Comparison of ENCODE assay signal across 22 mouse cellular contexts in genomic region chr1:30851920-30852319, GRCm38 (mm10). TPM values are rescaled to one million over a fixed set of nuclear protein-coding genes. Genes with fewer than 3 reads are reported as not detected.
A peak's percentile ranks its signal among the peaks of the same experiment; 100 is the strongest.
DNase-seq lines count a peak whose midpoint lies in the region; ATAC-seq and TF ChIP-seq lines count a peak whose summit lies in the region.
"Had no signal": no experiment of that assay in that cellular context is flagged by ENCODE, and none has a peak within 500 bp of the region (broad histone marks: within the 10 kb centered on the region; RNA-seq: fewer than 3 reads in every experiment).

No protein-coding gene starts in this region.

- peaks cover 33% of the 10 kb centered on the region for H3K4me1 ChIP-seq in megakaryocyte, embryonic 14.5 days
- H3K4me1 ChIP-seq in MEL (ENCODE audit: control insufficient read depth in 1 of 2, insufficient read depth in 2 of 2, low read length in 2 of 2) = peaks cover 17 to 24% of the 10 kb centered on the region in 2 experiments
- H3K4me1 ChIP-seq: embryonic facial prominence, embryonic 13.5 days; forebrain, embryonic 12.5 days; hindbrain, embryonic 12.5 days had no signal

- peak overlapping the region; percentile 28 for H3K4me3 ChIP-seq in megakaryocyte, embryonic 14.5 days (replicated peaks)
- no peak overlapping the region for H3K4me3 ChIP-seq in MEL (ENCODE audit: control insufficient read depth in 1 of 2, insufficient read depth in 1 of 2, low read depth in 2 of 2, low read length in 2 of 2)
- H3K4me3 ChIP-seq: embryonic facial prominence, embryonic 13.5 days; forebrain, embryonic 12.5 days; gastrocnemius, adult 2 months; heart, embryonic 13.5 days; hindbrain, embryonic 12.5 days had no signal

- H3K27ac ChIP-seq in MEL (ENCODE audit: control insufficient read depth, low read depth, low read length) = peak overlapping the region; percentile 79
- H3K27ac ChIP-seq: embryonic facial prominence, embryonic 13.5 days; forebrain, embryonic 12.5 days; gastrocnemius, adult 2 months; heart, embryonic 13.5 days; hindbrain, embryonic 12.5 days had no signal

- peak; percentile 77 for DNase-seq in MEL (ENCODE audit: low read depth, low spot score)
- DNase-seq in heart, postnatal 4 days = no peak
- DNase-seq in heart, adult 18-20 months = no peak
- DNase-seq: adrenal gland, adult 2 months; adrenal gland, postnatal 25 days; B cell, adult 2 months; cerebellum, adult 18-20 months; cerebellum, adult 9-11 months; cerebellum, postnatal 36 days; gastrocnemius, adult 2 months; gastrocnemius, postnatal 25 days; heart, postnatal 36 days had no signal

- no peaks in the 10 kb centered on the region for H3K27me3 ChIP-seq in megakaryocyte, embryonic 14.5 days (replicated peaks)
- H3K27me3 ChIP-seq in MEL (ENCODE audit: control insufficient read depth in 1 of 2, insufficient read depth in 2 of 2, low read length in 2 of 2) = no peaks in the 10 kb centered on the region
- H3K27me3 ChIP-seq: embryonic facial prominence, embryonic 13.5 days; forebrain, embryonic 12.5 days; heart, embryonic 13.5 days; hindbrain, embryonic 12.5 days had no signal

- peaks cover 25% of the 10 kb centered on the region for H3K79me2 ChIP-seq in MEL (ENCODE audit: control insufficient read depth, insufficient read depth, low read length, poor library complexity)

- H3K9ac ChIP-seq in MEL (ENCODE audit: control insufficient read depth, low read depth, low read length, poor library complexity, severe bottlenecking) = no peak overlapping the region
- H3K9ac ChIP-seq: embryonic facial prominence, embryonic 13.5 days; forebrain, embryonic 12.5 days; heart, embryonic 13.5 days; hindbrain, embryonic 12.5 days had no signal

- ATAC-seq in megakaryocyte, adult 5-6 weeks (ENCODE audit: poor library complexity, severe bottlenecking) = no peak; the same call in 1 of the 2 replicates
- ATAC-seq in megakaryocyte progenitor cell, adult 5-6 weeks (replicated peaks; ENCODE audit: poor library complexity) = peak; percentile 42; the same call in 1 of the 2 replicates
- ATAC-seq: CD4-positive, CD25-positive, alpha-beta regulatory T cell, adult 4 months; forebrain, embryonic 16.5 days; hindbrain, embryonic 16.5 days had no signal

- no peak for TF ChIP-seq POLR2A in MEL (IDR thresholded peaks at IDR 0.05; ENCODE audit: control insufficient read depth in 1 of 2, insufficient read depth in 1 of 2, low read depth in 1 of 2, low read length in 2 of 2, poor library complexity in 1 of 2)

- TF ChIP-seq CTCF in MEL (IDR thresholded peaks at IDR 0.05 in 2 of 3, conservative IDR thresholded peaks at IDR 0.05 in 1 of 3; ENCODE audit: control insufficient read depth in 1 of 3, insufficient read depth in 1 of 3, low read depth in 2 of 3, low read length in 3 of 3, poor library complexity in 1 of 3, severe bottlenecking in 1 of 3) = no peak

- peaks cover 47% of the 10 kb centered on the region for H3K36me3 ChIP-seq in megakaryocyte, embryonic 14.5 days (replicated peaks; ENCODE audit: low read length)
- H3K36me3 ChIP-seq in MEL (ENCODE audit: control insufficient read depth in 1 of 2, insufficient read depth in 2 of 2, low read length in 2 of 2) = peaks cover 3 to 34% of the 10 kb centered on the region in 2 experiments; a peak in 3 of 4 replicates
- H3K36me3 ChIP-seq: hindbrain, embryonic 12.5 days had no signal

- TF ChIP-seq EP300 in MEL (IDR thresholded peaks at IDR 0.05; ENCODE audit: low read depth in 1 of 2, low read length in 2 of 2) = peak; percentile 74 to 79

- TF ChIP-seq RAD21 in MEL (IDR thresholded peaks at IDR 0.05; ENCODE audit: low read depth, low read length) = no peak

- H3K9me3 ChIP-seq in megakaryocyte, embryonic 14.5 days = no peaks in the 10 kb centered on the region
- no peaks in the 10 kb centered on the region for H3K9me3 ChIP-seq in MEL (replicated peaks; ENCODE audit: insufficient read depth, low read length)
- H3K9me3 ChIP-seq: embryonic facial prominence, embryonic 13.5 days; forebrain, embryonic 12.5 days; heart, embryonic 13.5 days; hindbrain, embryonic 12.5 days had no signal

TF ChIP-seq in MEL, 35 proteins besides CTCF, POLR2A, EP300 and RAD21:
- TF ChIP-seq MXI1 (IDR thresholded peaks at IDR 0.05; ENCODE audit: low read depth, low read length) (peak; percentile 46; the same call in 1 of the 2 replicates), TCF12 (IDR thresholded peaks at IDR 0.05; ENCODE audit: low read depth, low read length) (peak; percentile 70), MYC (IDR thresholded peaks at IDR 0.05; ENCODE audit: low read depth, low read length) (no peak), GATA1 (IDR thresholded peaks at IDR 0.05; ENCODE audit: low read depth, low read length) (peak; percentile 82), ELF1 (IDR thresholded peaks at IDR 0.05; ENCODE audit: low read depth, low read length) (peak; percentile 67), MYB (IDR thresholded peaks at IDR 0.05; ENCODE audit: low read depth, low read length) (0 out of 2 replicates have a peak, but pooled peaks have one; percentile 47), MAX (IDR thresholded peaks at IDR 0.05; ENCODE audit: low read length) (no peak), TAL1 (IDR thresholded peaks at IDR 0.05; ENCODE audit: low read length) (peak; percentile 42; the same call in 1 of the 2 replicates), SIN3A (IDR thresholded peaks at IDR 0.05; ENCODE audit: low read length) (peak; percentile 52; the same call in 1 of the 2 replicates), ETS1 (IDR thresholded peaks at IDR 0.05; ENCODE audit: low read depth, low read length) (peak; percentile 99)
TF ChIP-seq in MEL: peak in this region for 8.

RNA-seq across cellular contexts. Expression of gene Phf3, which starts 21.8 kb away (rescaled TPM):
- polyA plus RNA-seq in megakaryocyte, embryonic 14.5 days (2012; ENCODE audit: insufficient read depth, low replicate concordance) = 5.8 and 10.6 TPM in 2 replicates
- total RNA-seq in megakaryocyte, adult 5-6 weeks (2015) = 63.9 and 68.6 TPM in 2 replicates
- total RNA-seq in megakaryocyte, adult 5-6 weeks (2017) = 81.3 and 84.4 TPM in 2 replicates
- total RNA-seq in MEL (2012; rRNA removed) = 32.5 and 41.1 TPM in 2 replicates
- polyA plus RNA-seq in MEL (2012; ENCODE audit: insufficient read depth in 1 of 2, insufficient read length in 2 of 2, low read depth in 1 of 2, low replicate concordance in 2 of 2, missing spikeins in 1 of 2) = 100 to 1,000 TPM in 1 of 2 experiments, 10 to 100 TPM in 1; 50.6 to 606 TPM
- total RNA-seq in megakaryocyte progenitor cell, adult 5-6 weeks (2015) = 64.0 and 86.4 TPM in 2 replicates
- total RNA-seq in megakaryocyte progenitor cell, adult 5-6 weeks (2017) = 67.3 and 109 TPM in 2 replicates
- total RNA-seq in heart, postnatal 4 days (2021) = 10 to 100 TPM; 43.4 to 46.7 TPM
- total RNA-seq in heart, adult 18-20 months (2021) = 10 to 100 TPM; 37.1 to 37.3 TPM
